Mouse (Mus musculus): Measurements from ENCODE around the gene Abhd14a. TPM values are rescaled to one million over a fixed set of nuclear protein-coding genes. Genes with fewer than 3 reads are reported as not detected.
A peak's percentile ranks its signal among the peaks of the same experiment; 100 is the strongest.

Abhd14a gene
- total and polyA plus RNA-seq, 3 experiments: 18.7 to 33.2 (median 21.8) TPM

- H3K79me2 ChIP-seq (replicated peaks; ENCODE audit: control insufficient read depth, insufficient read depth, low read length): 0 out of 2 replicates have a peak, but pooled peaks cover 2% of the 10 kb centered on the region
- H3K4me1 ChIP-seq (ENCODE audit: control insufficient read depth, insufficient read depth, low read length): peaks cover 10% of the 10 kb centered on the region
- H3K27me3 ChIP-seq (ENCODE audit: control insufficient read depth, insufficient read depth, low read length): no peaks in the 10 kb centered on the region
- 76% methylated on average over 9 of the region's 9 CpGs for WGBS
- intact Hi-C loops (cut with DNase I): no loop called here
- no peak overlapping the region for H3K4me3 ChIP-seq
- no peak overlapping the region; the same call in 1 of the 2 replicates for H3K9ac ChIP-seq (ENCODE audit: low read depth, low read length)
- peak overlapping the region; percentile 82 for H3K27ac ChIP-seq
- TF ChIP-seq CTCF (IDR thresholded peaks at IDR 0.05) (no peak), POLR2A (IDR thresholded peaks at IDR 0.05; ENCODE audit: insufficient read depth, low read depth, low read length) (no peak), EP300 (IDR thresholded peaks at IDR 0.05; ENCODE audit: insufficient read depth, low read depth, low read length) (no peak)
- DNase-seq: no peak
- no peaks in the 10 kb centered on the region for H3K36me3 ChIP-seq (ENCODE audit: control insufficient read depth, insufficient read depth, low read length)
Measured at GRCm38 (mm10) chr9:106457163-106457559, 9.7 kb upstream of the Abhd14a start.

GRCm38 (mm10) chr9:106456325-106457162 lies 9.1 kb upstream of the Abhd14a start:
- peaks cover 10% of the 10 kb centered on the region for H3K4me1 ChIP-seq (ENCODE audit: control insufficient read depth, insufficient read depth, low read length)
- no peak for DNase-seq
- H3K27ac ChIP-seq: peak overlapping the region; percentile 82
- no peaks in the 10 kb centered on the region for H3K36me3 ChIP-seq (ENCODE audit: control insufficient read depth, insufficient read depth, low read length)
- TF ChIP-seq EP300 (IDR thresholded peaks at IDR 0.05; ENCODE audit: insufficient read depth, low read depth, low read length) (no peak), CTCF (IDR thresholded peaks at IDR 0.05) (no peak), POLR2A (IDR thresholded peaks at IDR 0.05; ENCODE audit: insufficient read depth, low read depth, low read length) (no peak)
- 0 out of 2 replicates have a peak, but pooled peaks cover 2% of the 10 kb centered on the region for H3K79me2 ChIP-seq (replicated peaks; ENCODE audit: control insufficient read depth, insufficient read depth, low read length)
- H3K4me3 ChIP-seq: no peak overlapping the region
- whole genome bisulfite sequencing: 64% methylated on average over 15 of the region's 15 CpGs
- no peaks in the 10 kb centered on the region for H3K27me3 ChIP-seq (ENCODE audit: control insufficient read depth, insufficient read depth, low read length)
- H3K9ac ChIP-seq (ENCODE audit: low read depth, low read length): no peak overlapping the region; the same call in 1 of the 2 replicates
- intact Hi-C loops (cut with DNase I): no loop called here

GRCm38 (mm10) chr9:106454888-106455681 lies 7.6 kb upstream of the Abhd14a start:
- intact Hi-C loops (cut with DNase I): no loop called here
- Histone ChIP-seq H3K36me3 (ENCODE audit: control insufficient read depth, insufficient read depth, low read length) (no peaks in the 10 kb centered on the region), H3K79me2 (replicated peaks; ENCODE audit: control insufficient read depth, insufficient read depth, low read length) (0 out of 2 replicates have a peak, but pooled peaks cover 2% of the 10 kb centered on the region), H3K4me3 (peak overlapping the region; percentile 60), H3K9ac (ENCODE audit: low read depth, low read length) (peak overlapping the region; percentile 13), H3K27me3 (ENCODE audit: control insufficient read depth, insufficient read depth, low read length) (no peaks in the 10 kb centered on the region), H3K27ac (peak overlapping the region; percentile 82), H3K4me1 (ENCODE audit: control insufficient read depth, insufficient read depth, low read length) (peaks cover 15% of the 10 kb centered on the region)
- TF ChIP-seq EP300 (IDR thresholded peaks at IDR 0.05; ENCODE audit: insufficient read depth, low read depth, low read length): no peak
- TF ChIP-seq POLR2A (IDR thresholded peaks at IDR 0.05; ENCODE audit: insufficient read depth, low read depth, low read length): no peak
- no peak for TF ChIP-seq CTCF (IDR thresholded peaks at IDR 0.05)
- 39% methylated on average over 17 of the region's 17 CpGs for WGBS
- no peak for DNase-seq

GRCm38 (mm10) chr9:106454071-106454761 lies 6.7 kb upstream of the Abhd14a start:
- peak in 1 of 2 experiments; percentile 46 for DNase-seq
- intact Hi-C loops (cut with DNase I): no loop called here
- H3K27me3 ChIP-seq (ENCODE audit: control insufficient read depth, insufficient read depth, low read length): no peaks in the 10 kb centered on the region
- peak overlapping the region; percentile 82 for H3K27ac ChIP-seq
- H3K36me3 ChIP-seq (ENCODE audit: control insufficient read depth, insufficient read depth, low read length): no peaks in the 10 kb centered on the region
- H3K4me3 ChIP-seq: peak overlapping the region; percentile 60
- peaks cover 15% of the 10 kb centered on the region for H3K4me1 ChIP-seq (ENCODE audit: control insufficient read depth, insufficient read depth, low read length)
- H3K79me2 ChIP-seq (replicated peaks; ENCODE audit: control insufficient read depth, insufficient read depth, low read length): no peaks in the 10 kb centered on the region
- 14% methylated on average over 18 of the region's 20 CpGs for WGBS
- peak overlapping the region; percentile 87 for H3K9ac ChIP-seq (ENCODE audit: low read depth, low read length)
- TF ChIP-seq POLR2A (IDR thresholded peaks at IDR 0.05; ENCODE audit: insufficient read depth, low read depth, low read length) (no peak), EP300 (IDR thresholded peaks at IDR 0.05; ENCODE audit: insufficient read depth, low read depth, low read length) (no peak), CTCF (IDR thresholded peaks at IDR 0.05) (no peak)

GRCm38 (mm10) chr9:106453271-106454070 lies 6.0 kb upstream of the Abhd14a start, which contains the start of gene Pcbp4:
Gene Pcbp4, plus strand, starts transcription at chr9:106453291.
- Histone ChIP-seq H3K36me3 (ENCODE audit: control insufficient read depth, insufficient read depth, low read length) (no peaks in the 10 kb centered on the region), H3K4me1 (ENCODE audit: control insufficient read depth, insufficient read depth, low read length) (peaks cover 15% of the 10 kb centered on the region), H3K27me3 (ENCODE audit: control insufficient read depth, insufficient read depth, low read length) (no peaks in the 10 kb centered on the region), H3K27ac (peak within 1 kb of the TSS; percentile 82), H3K9ac (ENCODE audit: low read depth, low read length) (peak within 1 kb of the TSS; percentile 87), H3K79me2 (replicated peaks; ENCODE audit: control insufficient read depth, insufficient read depth, low read length) (no peaks in the 10 kb centered on the region), H3K4me3 (peak within 1 kb of the TSS; percentile 60)
- peak; percentile 81 to 83 for DNase-seq
- under 1% methylated on average over 60 of the region's 74 CpGs for WGBS
- intact Hi-C loops (cut with DNase I): no loop called here
- TF ChIP-seq EP300 (IDR thresholded peaks at IDR 0.05; ENCODE audit: insufficient read depth, low read depth, low read length) (no peak), POLR2A (IDR thresholded peaks at IDR 0.05; ENCODE audit: insufficient read depth, low read depth, low read length) (peak; percentile 28; the same call in 1 of the 2 replicates)
